Mouse (Mus musculus): ENCODE data around the gene Mtg2. TPM values are rescaled to one million over a fixed set of nuclear protein-coding genes. Genes with fewer than 3 reads are reported as not detected.

Mtg2 gene
- polyA plus RNA-seq, 1 experiment = 13.9 TPM

DNA sequence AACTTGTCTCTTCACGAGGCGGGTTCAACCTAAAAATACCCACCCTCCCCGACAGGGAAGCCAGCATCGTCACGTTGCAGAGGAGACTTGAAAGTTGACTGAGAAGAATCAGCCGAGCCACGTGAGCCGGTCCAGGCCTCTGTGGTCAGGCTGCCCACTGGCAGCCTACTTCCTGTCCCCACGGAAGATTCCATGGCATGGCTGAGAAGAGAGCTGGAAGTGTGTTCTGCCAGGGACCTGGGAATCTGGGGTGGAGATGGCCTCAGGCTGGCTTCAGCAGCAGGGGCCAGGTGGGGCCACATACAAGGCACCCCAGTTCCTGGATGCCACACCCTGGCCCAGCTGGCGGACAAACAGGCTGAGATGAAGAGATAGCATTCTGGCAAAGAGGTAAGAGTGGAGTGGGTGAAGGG is 45.7 kb downstream of the Mtg2 start:
- TF ChIP-seq GATA1 (IDR thresholded peaks at IDR 0.05; ENCODE audit: borderline replicate concordance, low read length) (no peak), FLI1 (IDR thresholded peaks at IDR 0.05; ENCODE audit: low read length) (no peak)
- Histone ChIP-seq H3K9me3 (no peaks in the 10 kb centered on the region), H3K4me3 (replicated peaks) (peak overlapping the region; percentile 62), H3K4me1 (peaks cover 92% of the 10 kb centered on the region), H3K36me3 (replicated peaks; ENCODE audit: low read length) (no peaks in the 10 kb centered on the region), H3K27me3 (replicated peaks) (peaks cover 31% of the 10 kb centered on the region)

DNA sequence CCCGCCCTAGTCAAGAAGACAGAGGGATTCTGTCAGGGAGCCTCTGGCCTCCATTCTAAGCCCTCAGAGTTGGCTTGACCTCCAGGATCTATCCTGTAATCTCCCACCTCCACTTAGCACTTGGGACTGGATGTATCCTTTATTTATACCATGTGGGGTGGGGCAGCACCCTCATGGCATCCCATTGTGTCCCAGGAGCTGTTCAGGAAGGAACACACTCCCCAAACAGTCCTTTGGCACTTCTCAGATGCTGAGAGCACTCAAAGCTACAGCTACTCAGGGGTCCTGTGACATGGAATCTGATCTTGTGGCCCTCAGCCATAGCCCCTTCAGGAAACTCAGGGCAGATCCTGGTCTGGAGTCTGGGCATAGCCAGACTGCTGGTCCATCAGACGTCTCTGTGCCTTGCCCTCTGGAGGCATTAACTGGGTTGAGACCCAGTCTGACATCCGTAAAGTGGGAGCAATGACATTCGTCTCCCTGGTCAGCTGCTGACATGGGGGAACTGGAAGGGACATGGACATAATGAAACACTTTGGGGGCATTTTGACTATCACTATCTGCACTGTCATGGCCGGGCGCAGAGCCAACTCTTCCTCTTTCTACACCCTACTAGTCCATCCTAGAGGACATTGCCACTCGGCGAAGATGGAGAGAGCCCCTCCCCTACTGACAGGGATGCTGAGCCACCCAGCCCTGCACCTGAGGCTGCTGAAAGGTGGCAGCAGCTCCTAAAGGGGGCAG is 46.5 kb downstream of the Mtg2 start:
- Histone ChIP-seq H3K4me1 (peaks cover 85% of the 10 kb centered on the region), H3K9me3 (no peaks in the 10 kb centered on the region), H3K4me3 (replicated peaks) (peak overlapping the region; percentile 62), H3K27me3 (replicated peaks) (peaks cover 24% of the 10 kb centered on the region), H3K36me3 (replicated peaks; ENCODE audit: low read length) (peaks cover 2% of the 10 kb centered on the region)
- TF ChIP-seq FLI1 (IDR thresholded peaks at IDR 0.05; ENCODE audit: low read length) = no peak
- no peak for TF ChIP-seq GATA1 (IDR thresholded peaks at IDR 0.05; ENCODE audit: borderline replicate concordance, low read length)

DNA sequence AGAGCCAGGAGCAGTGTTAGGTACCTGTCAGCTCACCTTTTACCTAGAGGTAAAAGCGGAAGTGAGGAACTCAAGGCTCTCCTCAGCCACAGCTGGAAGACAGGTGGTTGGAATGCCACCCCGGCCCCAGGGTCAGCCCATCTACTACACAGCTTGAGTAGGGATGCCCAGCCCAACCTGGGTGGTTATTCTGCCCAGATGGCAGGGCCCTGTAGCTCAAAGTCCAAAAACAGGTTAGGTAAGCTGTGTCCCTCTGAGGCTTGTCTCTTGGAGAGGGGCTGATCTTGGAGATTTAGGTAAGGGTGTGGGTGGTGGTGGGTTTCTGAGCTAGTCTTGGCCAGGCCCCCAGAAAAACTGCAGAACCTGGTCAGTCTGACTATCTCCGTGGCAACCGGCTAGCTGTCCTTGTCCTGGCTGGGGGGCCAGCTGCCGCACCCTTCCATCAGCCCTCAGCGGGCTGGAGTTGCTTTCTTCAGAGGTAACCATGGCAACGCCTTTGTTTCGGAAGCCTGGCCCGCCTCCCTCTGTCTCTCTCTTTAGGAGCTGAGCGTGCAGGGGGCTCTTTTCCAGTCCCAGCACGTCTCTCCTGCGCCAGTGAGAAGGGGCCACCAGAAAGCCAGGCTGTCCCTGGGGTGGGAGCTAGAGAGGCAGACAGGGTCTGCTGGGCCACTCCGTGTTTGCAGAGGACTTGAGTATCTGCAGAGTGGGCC is 47.3 kb downstream of the Mtg2 start:
- peaks cover 77% of the 10 kb centered on the region for H3K4me1 ChIP-seq
- TF ChIP-seq FLI1 (IDR thresholded peaks at IDR 0.05; ENCODE audit: low read length) = no peak
- TF ChIP-seq GATA1 (IDR thresholded peaks at IDR 0.05; ENCODE audit: borderline replicate concordance, low read length) = no peak
- peaks cover 18% of the 10 kb centered on the region for H3K27me3 ChIP-seq (replicated peaks)

DNA sequence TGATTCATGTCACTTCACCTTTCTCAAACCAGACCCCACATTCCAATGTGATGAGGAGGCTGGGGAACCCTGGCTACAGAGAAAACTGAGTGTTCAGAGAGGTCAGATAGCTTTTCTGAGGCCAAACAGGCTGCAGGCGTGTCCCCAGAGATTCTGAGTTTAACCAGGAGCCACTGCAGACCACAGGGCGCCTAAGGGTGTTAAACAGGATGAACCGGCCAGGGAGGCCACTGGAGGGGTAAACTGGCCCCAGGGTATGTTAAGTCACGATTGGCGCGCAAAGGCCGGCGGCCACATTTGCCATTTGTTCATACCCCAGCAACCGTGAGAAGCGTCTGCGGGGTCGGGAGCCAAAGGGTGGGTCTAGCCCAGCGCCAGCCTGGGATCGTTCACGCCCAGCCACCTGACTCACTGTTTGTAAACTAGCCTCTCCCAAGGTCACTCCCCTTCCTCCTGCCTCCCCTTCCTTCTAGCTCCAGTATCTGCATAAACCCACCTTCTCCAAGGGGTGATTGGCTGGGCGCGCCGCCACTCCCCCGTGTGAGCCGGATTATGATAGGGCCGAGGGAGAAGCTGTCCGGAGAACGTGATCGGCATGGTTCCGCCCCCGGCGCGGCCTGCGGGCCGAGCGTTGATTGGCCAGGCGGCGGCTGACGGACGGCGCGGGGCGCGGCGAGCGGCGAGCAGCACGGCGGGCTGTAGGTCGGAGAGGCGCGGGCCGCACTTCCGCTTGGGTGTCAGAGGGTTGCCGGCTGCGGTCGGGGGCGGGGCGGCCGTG is 48.5 kb downstream of the Mtg2 start, which contains the start of gene Osbpl2:
Gene Osbpl2, plus strand, starts transcription at position 646 of the 778 bp plus-strand sequence.
- TF ChIP-seq GATA1 (IDR thresholded peaks at IDR 0.05; ENCODE audit: borderline replicate concordance, low read length) (no peak), FLI1 (IDR thresholded peaks at IDR 0.05; ENCODE audit: low read length) (no peak)
- peaks cover 12% of the 10 kb centered on the region for H3K36me3 ChIP-seq (replicated peaks; ENCODE audit: low read length)
- H3K4me3 ChIP-seq (replicated peaks) = peak within 1 kb of the TSS; percentile 95
- peaks cover 8% of the 10 kb centered on the region for H3K27me3 ChIP-seq (replicated peaks)
- H3K9me3 ChIP-seq = peaks cover 4% of the 10 kb centered on the region
- H3K4me1 ChIP-seq = peaks cover 65% of the 10 kb centered on the region

More for the DNA sequence above, 47.3 kb downstream of the Mtg2 start:
- Histone ChIP-seq H3K9me3 (no peaks in the 10 kb centered on the region), H3K36me3 (replicated peaks; ENCODE audit: low read length) (peaks cover 2% of the 10 kb centered on the region), H3K4me3 (replicated peaks) (peak overlapping the region; percentile 95)

DNA sequence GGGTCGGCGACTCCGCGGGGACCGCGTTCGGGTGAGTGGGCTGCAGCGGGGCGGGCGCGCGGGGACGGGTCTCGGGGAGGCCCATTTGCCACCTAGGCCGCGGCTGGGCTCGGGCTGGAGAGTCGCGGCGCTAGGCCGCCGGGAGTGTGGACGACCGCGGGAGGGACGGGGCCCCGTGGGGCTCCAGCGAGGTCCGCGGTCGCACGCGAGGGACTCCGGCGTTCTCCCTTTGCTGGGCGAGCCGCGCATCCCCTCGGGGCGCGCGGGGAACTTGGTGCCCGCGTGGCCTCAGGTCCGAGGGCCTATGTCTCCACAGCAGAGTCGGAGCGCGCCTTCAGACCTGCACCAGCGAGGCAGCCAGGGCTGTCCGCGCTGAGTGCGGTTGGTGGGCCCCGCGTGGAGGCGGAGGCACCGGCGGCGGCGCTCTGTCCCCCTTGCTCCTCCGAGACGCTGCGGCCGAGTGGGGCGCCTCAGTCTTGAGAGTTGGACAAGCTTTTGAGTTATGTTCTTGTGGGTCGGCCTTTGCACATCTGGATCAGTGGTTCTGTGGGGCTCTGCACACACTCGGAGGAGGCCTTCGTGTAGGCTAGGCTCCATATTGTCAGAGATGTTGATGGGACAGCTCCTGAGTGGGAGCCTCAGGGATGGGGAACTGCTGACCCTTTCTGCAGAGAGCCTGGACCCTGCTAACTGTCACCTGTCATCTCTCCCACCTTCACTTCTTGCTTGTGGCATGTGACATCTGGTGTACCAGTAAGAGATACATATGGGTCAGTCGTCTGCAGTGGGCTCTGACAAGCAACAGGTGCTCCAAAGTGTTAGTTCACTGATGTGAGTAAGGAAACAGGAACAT is 49.3 kb downstream of the Mtg2 start:
- Histone ChIP-seq H3K4me1 (peaks cover 58% of the 10 kb centered on the region), H3K36me3 (replicated peaks; ENCODE audit: low read length) (peaks cover 18% of the 10 kb centered on the region), H3K9me3 (peaks cover 6% of the 10 kb centered on the region), H3K4me3 (replicated peaks) (peak overlapping the region; percentile 95), H3K27me3 (replicated peaks) (peaks cover 2% of the 10 kb centered on the region)
- no peak for TF ChIP-seq GATA1 (IDR thresholded peaks at IDR 0.05; ENCODE audit: borderline replicate concordance, low read length)
- TF ChIP-seq FLI1 (IDR thresholded peaks at IDR 0.05; ENCODE audit: low read length) = no peak

DNA sequence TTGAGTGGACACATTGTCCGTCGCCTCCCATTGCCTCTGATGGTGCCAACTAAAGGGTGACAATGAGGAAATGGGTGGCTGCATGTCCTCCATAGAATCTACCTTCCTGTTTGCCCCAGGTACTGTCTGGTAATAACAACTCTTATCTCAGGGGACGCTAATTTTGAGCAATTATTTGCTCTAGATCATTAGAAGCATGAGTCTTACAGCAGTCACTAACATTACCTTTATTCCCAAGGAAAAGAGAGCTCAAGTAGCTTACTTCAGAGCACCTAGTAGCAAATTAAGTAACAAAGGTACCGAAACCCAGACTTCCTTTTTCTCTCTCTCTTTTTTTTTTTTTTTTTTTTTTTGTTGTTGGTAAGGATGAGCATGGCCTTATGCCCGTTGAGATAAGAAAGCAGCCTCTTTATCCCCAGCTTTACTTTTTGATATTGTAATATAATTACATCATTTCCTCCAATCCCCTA is 49.9 kb downstream of the Mtg2 start:
- Histone ChIP-seq H3K9me3 (peaks cover 6% of the 10 kb centered on the region), H3K4me3 (replicated peaks) (peak overlapping the region; percentile 95), H3K4me1 (peaks cover 58% of the 10 kb centered on the region), H3K27me3 (replicated peaks) (peaks cover 2% of the 10 kb centered on the region), H3K36me3 (replicated peaks; ENCODE audit: low read length) (peaks cover 18% of the 10 kb centered on the region)
- no peak for TF ChIP-seq FLI1 (IDR thresholded peaks at IDR 0.05; ENCODE audit: low read length)
- TF ChIP-seq GATA1 (IDR thresholded peaks at IDR 0.05; ENCODE audit: borderline replicate concordance, low read length) = no peak

DNA sequence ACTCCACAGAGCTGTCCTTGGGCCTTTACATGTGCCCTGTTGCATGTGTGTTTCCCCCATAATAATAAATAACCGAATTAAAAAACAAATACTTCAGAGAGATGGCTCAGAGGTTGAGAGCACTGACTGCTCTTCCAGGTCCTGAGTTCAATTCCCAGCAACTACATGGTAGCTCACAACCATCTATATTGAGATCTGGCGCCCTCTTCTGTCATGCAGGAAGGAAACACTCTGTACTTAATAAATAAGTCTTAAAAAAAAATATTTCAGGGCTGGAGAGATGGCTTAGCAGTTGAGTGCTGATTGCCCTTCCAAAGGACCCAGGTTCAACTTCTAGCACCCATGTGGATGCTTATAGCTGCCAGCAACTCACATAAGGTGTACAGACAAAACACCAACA is 53.8 kb downstream of the Mtg2 start:
- H3K27me3 ChIP-seq (replicated peaks) = no peaks in the 10 kb centered on the region
- no peak overlapping the region for H3K4me3 ChIP-seq (replicated peaks)
- H3K9me3 ChIP-seq = peaks cover 6% of the 10 kb centered on the region
- no peak for TF ChIP-seq GATA1 (IDR thresholded peaks at IDR 0.05; ENCODE audit: borderline replicate concordance, low read length)
- peaks cover 56% of the 10 kb centered on the region for H3K4me1 ChIP-seq
- peaks cover 18% of the 10 kb centered on the region for H3K36me3 ChIP-seq (replicated peaks; ENCODE audit: low read length)

DNA sequence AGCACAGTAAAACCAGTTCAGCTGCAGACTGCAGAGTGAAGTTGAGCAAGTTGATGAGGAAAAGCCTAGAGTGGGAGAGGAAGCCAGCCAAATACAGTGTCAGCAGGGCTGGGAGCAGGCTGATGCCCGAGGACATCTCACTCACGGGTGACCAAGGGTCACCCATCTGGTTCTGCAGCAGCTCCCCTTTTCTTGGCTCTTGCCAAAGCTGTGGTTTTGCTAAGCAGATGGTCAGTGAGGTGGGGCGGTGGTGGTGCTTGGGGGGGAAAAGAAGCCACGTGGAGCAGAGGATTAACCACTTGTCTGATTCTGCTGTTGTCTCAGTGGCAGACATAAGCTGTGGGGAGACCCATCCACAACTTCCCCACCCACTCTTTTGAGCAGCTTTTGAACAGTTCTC is 55.8 kb downstream of the Mtg2 start:
- H3K9me3 ChIP-seq = peaks cover 6% of the 10 kb centered on the region
- peak overlapping the region; percentile 57 for H3K4me3 ChIP-seq (replicated peaks)
- H3K36me3 ChIP-seq (replicated peaks; ENCODE audit: low read length) = peaks cover 18% of the 10 kb centered on the region
- no peaks in the 10 kb centered on the region for H3K27me3 ChIP-seq (replicated peaks)
- H3K4me1 ChIP-seq = peaks cover 44% of the 10 kb centered on the region
- TF ChIP-seq FLI1 (IDR thresholded peaks at IDR 0.05; ENCODE audit: low read length) (no peak), GATA1 (IDR thresholded peaks at IDR 0.05; ENCODE audit: borderline replicate concordance, low read length) (no peak)

DNA sequence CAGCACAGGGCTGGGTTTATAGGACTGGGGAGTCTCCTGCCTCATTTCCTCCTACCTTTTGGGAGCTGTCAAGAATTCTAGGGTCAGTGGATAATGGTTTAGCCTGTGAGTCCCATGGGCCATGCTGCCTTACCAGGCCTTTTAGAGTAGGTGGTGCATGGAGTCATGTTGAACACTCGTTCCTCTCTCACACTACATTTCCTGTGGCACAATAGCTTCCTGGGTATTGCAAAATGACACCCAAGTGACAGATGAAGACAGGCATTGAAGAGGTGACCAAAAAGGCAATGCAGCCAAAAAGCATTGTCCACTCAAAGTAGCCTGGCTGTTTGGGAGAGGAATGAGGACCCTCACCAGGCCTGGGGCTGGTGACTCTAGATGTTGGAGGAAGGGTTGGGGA is 57.3 kb downstream of the Mtg2 start:
- TF ChIP-seq FLI1 (IDR thresholded peaks at IDR 0.05; ENCODE audit: low read length) (no peak), GATA1 (IDR thresholded peaks at IDR 0.05; ENCODE audit: borderline replicate concordance, low read length) (no peak)
- Histone ChIP-seq H3K4me1 (peaks cover 47% of the 10 kb centered on the region), H3K9me3 (peaks cover 6% of the 10 kb centered on the region), H3K36me3 (replicated peaks; ENCODE audit: low read length) (peaks cover 18% of the 10 kb centered on the region), H3K4me3 (replicated peaks) (peak overlapping the region; percentile 20), H3K27me3 (replicated peaks) (no peaks in the 10 kb centered on the region)
